Mouse (Mus musculus) heart, postnatal 25 days (tissue): ENCODE measurements around the gene Comtd1. TPM values are rescaled to one million over a fixed set of nuclear protein-coding genes. Genes with fewer than 3 reads are reported as not detected.

Experiments
- DNase-seq: peaks from one replicate; pipeline ENCODE4 v3.0.0; 2022; ENCODE audit warnings: low spot score
- intact Hi-C: fragments of 180-260 bp; cut with DNase I; formaldehyde crosslinking; loops from one replicate; pipeline ENCODE4 v1.15.1; 2025
- total RNA-seq, 2 experiments: library from RNA; stranded (reverse); gene quantifications; 2 replicates each; pipeline ENCODE4 v1.2.3; 2021

Gene Comtd1
- total RNA-seq, 2 experiments from 2014 or later = 7.5 to 9.5 TPM

GRCm38 (mm10) chr14:21811301-21811700, 37.5 kb downstream of the Comtd1 start:
- no peak for DNase-seq
- intact Hi-C loops = no loop called here

DNA sequence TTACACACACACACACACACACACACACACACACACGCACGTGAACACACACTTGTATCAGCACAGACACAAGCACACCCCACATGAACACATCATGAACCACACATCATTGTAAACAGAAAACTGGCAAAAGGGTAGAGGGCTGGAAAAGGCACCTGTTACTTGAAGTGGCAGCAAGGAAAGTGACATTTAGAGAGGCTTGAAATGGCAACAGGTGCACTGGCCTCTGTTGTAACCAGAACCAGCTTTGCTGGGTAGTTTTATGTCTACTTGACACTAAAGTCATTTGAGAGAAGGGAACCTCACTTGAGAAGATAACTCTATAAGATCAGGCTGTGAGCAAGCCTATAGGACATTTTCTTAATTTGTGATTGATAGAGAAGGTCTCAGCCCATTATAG, 39.4 kb downstream of the Comtd1 start:
- no peak for DNase-seq
- intact Hi-C loops = no loop called here

DNA sequence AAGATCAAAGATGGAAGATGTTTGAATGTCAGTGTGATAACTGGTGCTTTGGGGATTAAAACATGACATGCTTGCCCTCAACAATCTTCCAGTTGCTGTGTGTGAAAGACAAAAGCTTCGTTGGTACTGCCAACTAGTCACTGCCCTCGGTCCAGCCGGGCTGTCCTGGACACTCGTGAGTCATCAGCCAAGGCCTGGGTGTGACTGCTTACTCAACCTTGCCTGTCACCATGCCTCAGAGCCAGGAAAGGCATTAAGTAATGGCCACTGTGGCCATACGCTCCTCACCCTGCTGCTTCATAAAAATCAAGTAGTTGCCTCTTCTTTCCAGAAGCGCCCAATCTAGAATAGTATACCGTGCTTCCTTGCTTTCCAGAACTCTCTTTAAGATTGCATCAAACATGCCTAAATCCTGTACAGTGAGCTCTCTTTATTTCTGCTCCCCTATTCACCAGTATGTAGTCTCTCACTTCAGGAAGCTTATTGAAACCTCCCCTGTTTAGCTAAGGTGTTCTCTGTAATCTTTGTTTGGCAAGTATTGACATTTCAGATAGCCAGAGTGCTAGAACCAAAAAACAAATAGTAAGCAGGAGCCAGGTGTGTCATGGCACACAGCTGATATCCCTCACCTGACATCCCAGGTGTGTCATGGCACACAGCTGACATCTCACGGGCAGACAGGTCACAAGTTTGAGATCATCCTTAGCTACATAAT, 40.4 kb downstream of the Comtd1 start:
- intact Hi-C loops = no loop called here
- DNase-seq = no peak

GRCm38 (mm10) chr14:21806631-21807160, 42.1 kb downstream of the Comtd1 start:
- DNase-seq = no peak
- intact Hi-C loops = no loop called here

GRCm38 (mm10) chr14:21806203-21806602, 42.6 kb downstream of the Comtd1 start:
- DNase-seq = no peak
- intact Hi-C loops = no loop called here

- intact Hi-C loops = no loop called here
- DNase-seq = no peak
Measured at GRCm38 (mm10) chr14:21802543-21803206, 46.1 kb downstream of the Comtd1 start.

DNA sequence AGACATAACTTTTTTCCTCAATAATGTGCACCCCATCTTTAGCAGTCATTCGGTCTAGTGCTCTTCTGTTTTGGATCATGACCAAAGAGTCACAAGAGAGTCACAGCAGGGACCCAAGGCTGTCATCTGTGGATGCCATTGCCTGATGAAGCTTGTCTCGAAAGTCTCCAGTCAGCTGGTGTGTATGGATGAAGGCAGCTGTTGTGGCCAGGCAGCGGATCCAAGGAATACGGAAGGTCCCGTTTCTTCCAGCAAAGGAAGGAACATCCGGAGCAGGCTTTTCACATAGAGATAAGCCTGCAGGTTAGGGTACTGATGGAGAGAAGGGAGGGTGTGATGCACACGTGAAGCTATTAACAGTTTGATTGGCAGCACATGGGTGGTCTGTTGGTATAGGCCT, 47.2 kb downstream of the Comtd1 start:
- intact Hi-C loops = no loop called here
- no peak for DNase-seq

DNA sequence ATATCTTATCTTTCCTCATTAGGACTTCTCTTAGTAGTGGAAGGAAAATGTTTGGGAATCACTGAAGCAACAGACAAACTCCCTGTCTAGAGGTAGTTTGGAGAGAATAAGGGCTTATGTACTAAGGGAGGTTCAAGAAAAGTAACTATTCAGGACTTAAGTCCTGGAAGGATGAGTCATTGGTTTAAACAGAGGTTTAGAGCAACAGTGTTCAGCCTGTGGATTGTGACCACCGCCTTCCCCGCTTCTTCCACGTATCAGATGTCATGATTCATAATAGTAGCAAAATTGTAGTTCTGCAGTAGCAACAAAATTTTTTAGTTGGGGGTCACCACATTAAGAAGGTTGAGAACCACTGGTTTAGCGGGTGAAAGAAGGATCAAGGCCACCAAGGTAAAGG, 48.1 kb downstream of the Comtd1 start:
- intact Hi-C loops = no loop called here
- no peak for DNase-seq

Other genes starting within 250 kb of the Comtd1 start
- not detected for gene Dupd1, start 134.4 kb downstream of the Comtd1 start, total RNA-seq
- 10 to 100 TPM; 26.1 to 28.5 TPM for gene Samd8, start 98.4 kb downstream of the Comtd1 start, total RNA-seq
- under 1 TPM; 0.34 to 0.39 TPM for gene Dusp13, start 97.8 kb downstream of the Comtd1 start, total RNA-seq
- gene Vdac2, start 23.7 kb downstream of the Comtd1 start, total RNA-seq = 100 to 1,000 TPM; 494 to 528 TPM
- 1 to 10 TPM; 1.5 to 2.1 TPM for gene Zfp503, start 140.6 kb upstream of the Comtd1 start, total RNA-seq
- 1 to 10 TPM in 1 of 2 experiments, under 1 TPM in 1; 0.83 to 1.8 TPM for gene Lrmda, start 170.7 kb upstream of the Comtd1 start, total RNA-seq